Mouse (Mus musculus) monocyte, adult 59 days (primary cell): ENCODE results near the gene Gm2000. TPM values are rescaled to one million over a fixed set of nuclear protein-coding genes. Genes with fewer than 3 reads are reported as not detected.

Source experiments
- total RNA-seq, 2 experiments: library from RNA; stranded (reverse); gene quantifications; one replicate each; pipeline ENCODE4 v1.2.4; 2023

Gene Gm2000
- 100 to 1,000 TPM; 692 to 734 TPM for total RNA-seq

DNA sequence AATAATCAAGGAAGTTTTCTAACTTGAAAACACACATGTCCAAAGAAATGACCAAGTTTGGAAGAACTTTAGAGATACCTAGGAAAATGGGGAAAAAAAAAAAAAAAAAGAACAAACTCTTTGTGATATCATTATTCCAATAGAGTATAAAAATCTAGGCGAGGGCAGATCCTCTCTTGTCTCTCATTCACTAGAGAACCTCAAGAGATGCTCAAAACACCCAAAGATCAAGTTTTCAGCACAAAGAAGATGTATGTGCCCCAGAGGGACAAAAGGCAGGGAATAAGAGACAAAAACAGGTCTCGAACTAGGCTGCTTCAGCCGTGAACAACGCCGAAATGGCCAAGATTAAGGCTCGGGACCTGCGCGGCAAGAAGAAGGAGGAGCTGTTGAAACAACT is at the start of gene Gm2000:
Gene Gm2000 (plus strand): TSS at position 301 of the 400 bp plus-strand sequence.

Other genes starting within 250 kb of the Gm2000 start
- gene Fam163a, start 161.0 kb upstream of the Gm2000 start, total RNA-seq, result not detected
- not detected for gene Tdrd5, start 62.4 kb upstream of the Gm2000 start, total RNA-seq
- not detected for gene Nphs2, start 55.3 kb upstream of the Gm2000 start, total RNA-seq
- 1 to 10 TPM; 1.6 to 2.0 TPM for gene Axdnd1, start 55.1 kb downstream of the Gm2000 start, total RNA-seq
- gene Soat1, start 108.3 kb downstream of the Gm2000 start, total RNA-seq, result 100 to 1,000 TPM; 291 to 293 TPM
- gene Gm10031, start 158.0 kb downstream of the Gm2000 start, total RNA-seq, result 10 to 100 TPM; 22.7 to 27.0 TPM
- gene Abl2, start 192.7 kb downstream of the Gm2000 start, total RNA-seq, result 10 to 100 TPM; 32.7 to 42.4 TPM